Mouse (Mus musculus) CH12F3 (cell line): ENCODE measurements around the gene Ankrd12.

Experiments used
- in situ Hi-C: fragments of 300-500 bp; cut with MboI; formaldehyde crosslinking; loops from 2 replicates; pipeline ENCODE4 v1.14.3; 2020; ENCODE audit warnings: low sequenced_read_pairs

The Ankrd12 gene

GRCm38 (mm10) chr17:66076934-66077333 is at the start of gene Ankrd12:
TSS of gene Ankrd12 (minus strand) at chr17:66077089.
- in situ Hi-C loops = no loop called here

- in situ Hi-C loops = no loop called here
These were observed 48.3 kb upstream of the Ankrd12 start for GRCm38 (mm10) chr17:66125211-66125610.

GRCm38 (mm10) chr17:66123816-66124610 is 47.1 kb upstream of the Ankrd12 start:
- in situ Hi-C loops = no loop called here

GRCm38 (mm10) chr17:66123066-66123815 is 46.4 kb upstream of the Ankrd12 start, which contains the start of gene Ddx11:
TSS of gene Ddx11 (plus strand) at chr17:66123520.
- in situ Hi-C loops = no loop called here

- in situ Hi-C loops = no loop called here
These were observed 43.8 kb upstream of the Ankrd12 start for GRCm38 (mm10) chr17:66120701-66121100.

- in situ Hi-C loops = loop anchor here (10.0 kb wide), 1 partner anchor 244 kb away; no protein-coding TSS in a partner anchor
These were observed 42.1 kb upstream of the Ankrd12 start for GRCm38 (mm10) chr17:66118991-66119390.

- in situ Hi-C loops = loop anchor here (10.0 kb wide), 1 partner anchor 237 kb away; no protein-coding TSS in a partner anchor
These were observed 35.3 kb upstream of the Ankrd12 start for GRCm38 (mm10) chr17:66112166-66112565.

- in situ Hi-C loops = loop anchor here (10.0 kb wide), 1 partner anchor 237 kb away; no protein-coding TSS in a partner anchor
These were observed 34.6 kb upstream of the Ankrd12 start, which contains the start of gene Washc1 for GRCm38 (mm10) chr17:66111402-66111959. TSS of gene Washc1 (plus strand) at chr17:66111545.

GRCm38 (mm10) chr17:66110746-66111145 is 33.9 kb upstream of the Ankrd12 start:
- in situ Hi-C loops = loop anchor here (10.0 kb wide), 1 partner anchor 236 kb away; no protein-coding TSS in a partner anchor

GRCm38 (mm10) chr17:66108198-66108597 is 31.3 kb upstream of the Ankrd12 start:
- in situ Hi-C loops = no loop called here

- in situ Hi-C loops = no loop called here
These were observed 30.6 kb upstream of the Ankrd12 start for GRCm38 (mm10) chr17:66107466-66107865.

- in situ Hi-C loops = no loop called here
These were observed 29.8 kb upstream of the Ankrd12 start for GRCm38 (mm10) chr17:66106601-66107267.

GRCm38 (mm10) chr17:66104076-66104475 is 27.2 kb upstream of the Ankrd12 start:
- in situ Hi-C loops = no loop called here

- in situ Hi-C loops = no loop called here
These were observed 24.8 kb upstream of the Ankrd12 start, which contains the start of gene Ndufv2 for GRCm38 (mm10) chr17:66101380-66102330. TSS of gene Ndufv2 (minus strand) at chr17:66101559.

- in situ Hi-C loops = no loop called here
These were observed 23.9 kb upstream of the Ankrd12 start for GRCm38 (mm10) chr17:66100566-66101379.

- in situ Hi-C loops = no loop called here
These were observed 15.8 kb upstream of the Ankrd12 start for GRCm38 (mm10) chr17:66092664-66093063.

GRCm38 (mm10) chr17:66092065-66092464 is 15.2 kb upstream of the Ankrd12 start:
- in situ Hi-C loops = no loop called here

- in situ Hi-C loops = no loop called here
These were observed 14.5 kb upstream of the Ankrd12 start for GRCm38 (mm10) chr17:66091392-66091791.

- in situ Hi-C loops = no loop called here
These were observed 13.4 kb upstream of the Ankrd12 start for GRCm38 (mm10) chr17:66090251-66090650.
